Mouse (Mus musculus) ovary, adult 18-20 months (tissue): ENCODE data around the gene Zfp423.

ENCODE experiments used
- DNase-seq: peaks from one replicate; pipeline ENCODE4 v3.0.0; 2022; ENCODE audit warnings: low spot score, mixed read lengths

Zfp423 gene

GRCm38 (mm10) chr8:87959320-87959920 lies at the start of gene Zfp423:
Zfp423 (minus strand) TSS chr8:87959595.
- peak; percentile 23 for DNase-seq

GRCm38 (mm10) chr8:88006811-88007210 lies 47.4 kb upstream of the Zfp423 start:
- DNase-seq, result no peak

- no peak for DNase-seq
These were observed 25.4 kb upstream of the Zfp423 start for GRCm38 (mm10) chr8:87984778-87985177.

GRCm38 (mm10) chr8:87984032-87984431 lies 24.6 kb upstream of the Zfp423 start:
- DNase-seq, result no peak

GRCm38 (mm10) chr8:87982936-87983335 lies 23.5 kb upstream of the Zfp423 start:
- no peak for DNase-seq

- DNase-seq, result no peak
These were observed 16.0 kb upstream of the Zfp423 start for GRCm38 (mm10) chr8:87975466-87975809.

- DNase-seq, result no peak
These were observed 15.5 kb upstream of the Zfp423 start for GRCm38 (mm10) chr8:87974759-87975465.

- no peak for DNase-seq
These were observed 14.8 kb upstream of the Zfp423 start for GRCm38 (mm10) chr8:87974122-87974758.

- no peak for DNase-seq
These were observed 8.6 kb upstream of the Zfp423 start for GRCm38 (mm10) chr8:87967866-87968620.

- DNase-seq, result no peak
These were observed 7.8 kb upstream of the Zfp423 start for GRCm38 (mm10) chr8:87967057-87967820.

- DNase-seq, result no peak
These were observed 3.3 kb upstream of the Zfp423 start for GRCm38 (mm10) chr8:87962514-87963225.

- peak; percentile 58 for DNase-seq
These were observed 2.5 kb upstream of the Zfp423 start for GRCm38 (mm10) chr8:87961680-87962513.

- DNase-seq, result no peak
These were observed 1.7 kb upstream of the Zfp423 start for GRCm38 (mm10) chr8:87961108-87961507.

- peak; percentile 74 for DNase-seq
These were observed 810 bp upstream of the Zfp423 start for GRCm38 (mm10) chr8:87960061-87960749.

- peak; percentile 62 for DNase-seq
These were observed 710 bp downstream of the Zfp423 start for GRCm38 (mm10) chr8:87958451-87959319.

GRCm38 (mm10) chr8:87957871-87958450 lies 1.4 kb downstream of the Zfp423 start:
- peak; percentile 28 for DNase-seq

GRCm38 (mm10) chr8:87956001-87956400 lies 3.4 kb downstream of the Zfp423 start:
- no peak for DNase-seq

- DNase-seq, result no peak
These were observed 5.9 kb downstream of the Zfp423 start for GRCm38 (mm10) chr8:87953473-87953872.
